Mouse (Mus musculus): Measurements from ENCODE around the gene Syndig1.

Syndig1 gene

DNA sequence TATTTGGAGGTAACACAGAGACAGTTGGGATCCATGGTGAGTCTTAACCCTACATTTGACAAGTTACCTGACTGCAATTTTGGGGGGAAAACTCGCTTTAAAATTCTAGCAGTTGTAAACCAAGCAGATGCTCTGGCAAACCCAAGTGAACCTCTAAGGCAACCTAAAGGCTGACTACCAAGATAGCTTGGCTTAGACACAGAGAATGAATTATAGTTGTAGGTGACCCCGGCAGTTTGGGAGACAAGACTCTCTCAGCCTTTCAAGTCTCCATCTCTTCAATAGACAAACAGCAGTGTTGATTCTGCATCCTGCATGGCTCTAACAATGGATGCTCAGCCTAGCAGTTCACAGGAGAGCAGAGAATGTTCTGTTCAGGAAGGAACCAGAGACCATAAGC lies at the start of gene Syndig1:
Gene Syndig1, plus strand, starts transcription at position 301 of the 400 bp plus-strand sequence.
- DNase-seq, result no peak

- no peak for DNase-seq
Observed at GRCm38 (mm10) chr2:149798613-149799012, 30.4 kb upstream of the Syndig1 start.

GRCm38 (mm10) chr2:149804599-149805140 lies 24.3 kb upstream of the Syndig1 start:
- DNase-seq, result no peak

DNA sequence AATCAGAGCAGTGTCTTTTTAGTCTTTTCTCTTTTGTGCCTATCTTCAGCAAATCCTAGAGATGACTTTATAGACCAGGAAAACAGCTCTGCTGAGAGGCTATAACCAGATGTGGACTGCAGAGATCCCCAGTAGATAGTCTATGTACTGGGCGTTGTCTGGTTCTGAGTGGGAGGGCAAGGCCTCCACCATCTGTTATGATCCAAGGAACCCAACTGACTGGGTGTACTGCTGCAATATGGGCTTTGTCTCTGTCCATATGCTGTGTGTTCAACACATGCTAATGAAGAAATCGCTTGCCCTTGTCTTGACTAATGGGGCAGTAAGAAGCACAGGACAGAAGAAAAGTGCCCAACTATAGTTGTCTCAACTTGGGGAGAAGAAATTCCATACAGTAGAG lies 23.8 kb upstream of the Syndig1 start:
- no peak for DNase-seq

GRCm38 (mm10) chr2:149812899-149813298 lies 16.1 kb upstream of the Syndig1 start:
- peak in 1 of 2 experiments; percentile 23 for DNase-seq

- DNase-seq, result no peak
Observed at GRCm38 (mm10) chr2:149818395-149818794, 10.6 kb upstream of the Syndig1 start.

DNA sequence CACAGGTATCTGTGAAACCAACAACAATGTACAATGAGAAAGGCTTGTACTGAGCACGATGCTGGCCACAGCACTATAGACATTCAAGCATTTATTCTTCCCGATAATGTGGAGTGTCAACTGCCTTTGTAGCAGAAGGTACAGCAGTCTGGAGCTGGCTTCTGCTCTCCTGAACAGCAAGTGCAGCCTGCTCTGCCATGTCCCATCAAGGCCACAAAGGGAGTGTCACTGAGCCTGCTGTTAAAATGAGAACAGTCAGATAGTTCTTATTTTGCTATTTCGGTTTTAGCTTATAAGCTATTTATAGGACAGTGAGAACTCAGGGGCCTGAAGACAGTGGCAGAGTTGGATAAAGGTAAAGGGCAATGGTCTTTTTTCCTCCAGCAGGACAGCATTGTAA lies 9.3 kb upstream of the Syndig1 start:
- DNase-seq, result no peak

DNA sequence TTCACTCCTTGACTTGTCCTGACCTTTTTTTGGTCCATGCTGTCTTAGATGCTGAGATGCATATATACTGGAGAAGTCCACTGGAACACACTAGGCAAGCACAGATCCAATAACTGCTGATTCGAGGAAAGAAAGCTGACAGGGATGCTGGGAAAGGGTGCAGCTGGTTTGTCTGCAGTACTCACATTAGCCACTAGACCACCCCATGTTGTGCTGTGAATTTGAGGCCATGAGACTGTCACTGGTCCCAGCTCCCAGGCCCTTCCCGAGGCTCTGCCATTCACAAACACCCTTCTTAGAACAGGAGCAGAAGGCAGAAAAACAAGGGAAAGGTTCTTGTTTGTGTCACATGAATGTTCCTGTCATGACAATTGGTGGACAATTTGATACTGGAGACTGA lies 8.8 kb upstream of the Syndig1 start:
- DNase-seq, result no peak

DNA sequence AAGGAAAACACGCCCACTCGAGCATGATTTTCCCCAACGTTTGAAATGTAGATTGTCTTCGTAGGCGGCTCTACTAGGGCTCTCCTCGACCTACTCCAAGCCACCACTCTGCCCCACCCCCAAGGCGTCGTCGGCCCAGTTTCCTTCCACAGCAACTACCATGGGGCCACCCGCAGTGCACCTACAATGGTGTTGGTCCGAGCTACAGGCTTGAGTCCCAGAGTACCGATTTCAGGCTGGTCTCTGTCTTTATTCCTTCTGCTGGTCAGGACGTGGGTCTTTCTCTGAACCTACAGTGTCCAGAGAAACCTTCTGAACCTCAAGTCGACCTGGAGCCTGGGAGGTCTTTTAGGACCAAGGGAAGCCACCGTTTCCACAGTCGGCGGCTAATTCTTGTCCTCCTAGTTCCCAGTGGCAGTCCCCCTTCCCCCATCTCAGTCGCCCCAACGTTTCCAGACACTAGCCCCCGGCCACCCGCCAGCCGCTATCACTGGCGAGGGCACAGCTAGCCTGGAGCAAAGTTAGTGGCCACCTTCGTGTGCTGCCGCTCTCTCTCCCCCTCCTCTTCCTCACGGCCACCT lies 1.0 kb downstream of the Syndig1 start:
- DNase-seq, result peak; percentile 56 to 60

DNA sequence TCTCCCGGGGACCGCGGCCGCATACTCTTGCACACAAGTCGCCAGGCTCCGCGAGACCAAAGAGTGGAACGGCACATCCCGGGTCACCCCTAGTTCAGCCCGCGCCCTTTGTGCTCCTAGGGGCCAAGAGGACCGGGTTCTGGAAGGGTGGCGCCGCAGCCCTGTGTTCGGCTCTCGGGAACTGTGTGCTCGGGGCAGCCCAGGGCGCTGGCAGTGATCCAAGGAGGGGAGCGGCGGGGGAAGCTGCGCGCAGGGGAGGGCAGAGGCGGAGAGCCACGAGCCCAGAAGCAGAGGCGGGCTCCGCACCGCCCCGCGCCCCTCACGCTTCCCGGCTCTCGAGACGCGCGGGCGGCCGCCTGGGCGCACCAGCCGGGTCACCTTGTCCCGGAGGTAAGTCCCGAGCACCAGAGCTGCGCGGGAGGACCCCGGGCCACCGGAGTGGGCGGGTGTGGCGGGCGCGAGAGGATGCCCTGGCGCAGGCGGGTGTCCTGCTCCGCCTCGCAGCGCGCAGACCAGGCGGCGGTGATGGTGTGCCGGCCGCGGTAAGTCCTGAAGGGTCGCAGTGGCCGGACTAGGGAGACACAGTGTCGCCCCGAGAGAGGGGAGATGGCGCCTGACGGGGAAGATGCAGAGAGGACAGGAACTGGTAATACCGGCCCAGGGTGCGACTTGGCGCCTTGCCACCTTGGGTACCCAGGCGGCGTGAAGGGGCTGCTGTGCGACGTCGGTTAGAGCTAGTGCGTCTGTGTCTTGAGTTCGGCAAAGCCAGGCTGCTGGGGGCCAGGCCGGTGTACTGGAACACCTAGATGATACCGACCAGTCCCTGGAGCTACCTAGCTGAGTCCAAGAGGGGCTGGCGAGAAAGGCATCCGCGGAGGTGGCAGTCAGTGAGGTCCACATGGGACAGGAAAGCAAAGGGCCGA lies 1.8 kb downstream of the Syndig1 start, which contains the start of gene C530025M09Rik:
Gene C530025M09Rik, minus strand, starts transcription at position 678 of the 923 bp plus-strand sequence.
- peak; percentile 72 to 81 for DNase-seq

DNA sequence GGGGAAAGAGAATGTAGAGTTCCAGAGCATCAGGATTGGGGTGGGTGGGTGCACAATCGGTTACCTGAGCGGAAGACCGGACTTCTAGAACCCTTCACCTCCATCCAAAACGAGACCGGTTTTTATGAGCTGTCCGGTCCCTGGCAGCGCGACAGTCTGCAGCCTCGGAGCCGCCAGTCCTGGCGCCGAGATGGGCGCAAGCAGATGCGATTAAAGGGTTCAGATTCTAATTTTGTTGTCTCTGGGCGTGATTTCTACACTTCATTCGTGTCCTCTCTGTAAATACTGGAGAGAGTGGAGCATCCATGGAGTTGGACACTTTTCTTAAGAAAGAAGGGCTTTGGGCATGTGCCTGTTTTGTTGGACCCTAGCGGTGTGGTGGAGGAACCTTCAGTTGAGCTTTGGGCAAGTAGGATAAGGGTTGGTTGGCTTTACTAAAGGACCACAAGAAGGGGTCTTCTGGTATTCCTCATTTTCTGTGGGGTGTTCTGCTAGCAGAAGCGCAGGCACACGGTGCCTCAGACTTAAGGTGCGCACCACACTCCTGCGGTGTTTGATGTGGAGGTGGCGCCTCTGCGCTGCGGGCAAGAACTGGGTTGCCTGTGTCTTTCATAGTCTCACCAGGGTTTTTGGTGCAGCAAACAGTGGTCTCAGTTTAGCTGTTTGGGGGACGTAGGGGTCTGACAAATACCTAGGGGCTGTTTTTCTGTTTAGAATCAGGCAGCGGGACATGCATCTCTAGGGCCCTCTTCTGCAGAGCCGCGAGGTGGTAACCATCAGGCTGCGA lies 2.6 kb downstream of the Syndig1 start:
- peak; percentile 43 to 69 for DNase-seq

DNA sequence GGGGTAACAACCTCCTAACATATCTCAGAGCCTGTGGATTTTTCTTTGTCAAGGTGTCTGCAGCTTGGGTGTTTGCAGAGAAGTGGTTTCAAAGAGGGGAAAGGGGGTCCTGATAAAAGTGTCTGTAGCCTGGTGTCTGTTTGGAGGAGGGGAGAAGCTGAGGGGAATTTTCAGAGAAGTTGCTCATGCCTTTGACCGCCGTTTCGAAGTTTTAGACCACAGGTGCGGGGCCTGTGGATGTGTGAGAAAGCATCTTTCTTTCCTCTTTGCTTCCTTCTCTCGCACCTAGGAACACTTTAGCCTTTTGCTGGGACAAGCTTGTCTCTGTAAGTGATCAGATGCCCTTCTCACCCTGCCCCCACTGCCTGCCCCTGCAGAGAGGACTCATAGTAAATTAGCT lies 3.3 kb downstream of the Syndig1 start:
- peak; percentile 11 to 26 for DNase-seq

GRCm38 (mm10) chr2:149835091-149835490 lies 6.1 kb downstream of the Syndig1 start:
- no peak for DNase-seq

DNA sequence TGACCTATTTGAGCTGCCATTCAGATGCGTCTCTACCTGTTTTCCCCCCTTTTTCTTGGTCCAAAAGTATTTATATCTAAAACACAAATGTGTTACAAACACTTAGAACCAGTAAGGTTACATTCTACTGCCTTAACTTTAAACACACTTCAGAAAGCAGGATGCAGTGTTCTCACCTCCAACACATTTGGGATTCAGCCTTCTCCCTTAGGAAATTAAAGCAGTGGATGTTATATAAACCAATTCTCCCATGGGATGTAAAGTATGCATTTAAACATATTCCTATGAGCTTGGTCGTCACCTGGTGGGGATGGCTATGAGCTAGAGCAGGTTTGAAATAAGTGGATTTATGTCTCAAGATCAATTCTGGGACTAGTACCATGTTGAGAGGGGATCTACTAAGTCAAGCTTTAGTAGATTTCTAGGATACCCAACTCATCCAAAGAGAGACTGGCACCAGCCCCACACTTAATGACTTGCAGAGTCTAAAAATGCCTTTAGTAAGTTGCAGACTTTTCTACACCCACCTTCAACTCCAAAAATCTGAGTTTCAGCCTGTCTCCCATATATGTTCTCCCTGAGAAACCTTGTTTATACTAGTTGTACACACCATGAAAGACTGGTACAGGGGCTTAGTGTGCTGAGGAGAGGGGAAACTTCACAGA lies 7.6 kb downstream of the Syndig1 start:
- no peak for DNase-seq

DNA sequence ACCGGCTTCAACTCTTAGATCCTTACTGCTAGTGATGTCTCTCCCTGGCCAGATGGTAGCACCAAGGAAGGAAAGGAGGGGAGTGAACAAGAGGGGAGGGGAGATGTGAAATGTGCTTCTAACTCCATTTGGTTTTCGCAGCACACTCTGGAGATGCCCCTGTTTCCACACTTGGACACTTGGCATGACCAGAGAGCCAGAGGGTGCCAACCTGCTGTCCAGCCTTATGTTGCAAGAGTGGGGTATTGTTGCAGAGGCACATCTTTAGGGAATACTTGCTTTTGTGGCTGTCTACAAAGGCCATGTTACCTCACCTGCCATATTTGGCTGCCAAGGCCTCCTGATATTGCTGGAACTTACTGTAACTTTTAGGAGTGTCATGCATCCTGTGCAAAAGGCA lies 10.7 kb downstream of the Syndig1 start:
- DNase-seq, result peak; percentile 67 to 71

DNA sequence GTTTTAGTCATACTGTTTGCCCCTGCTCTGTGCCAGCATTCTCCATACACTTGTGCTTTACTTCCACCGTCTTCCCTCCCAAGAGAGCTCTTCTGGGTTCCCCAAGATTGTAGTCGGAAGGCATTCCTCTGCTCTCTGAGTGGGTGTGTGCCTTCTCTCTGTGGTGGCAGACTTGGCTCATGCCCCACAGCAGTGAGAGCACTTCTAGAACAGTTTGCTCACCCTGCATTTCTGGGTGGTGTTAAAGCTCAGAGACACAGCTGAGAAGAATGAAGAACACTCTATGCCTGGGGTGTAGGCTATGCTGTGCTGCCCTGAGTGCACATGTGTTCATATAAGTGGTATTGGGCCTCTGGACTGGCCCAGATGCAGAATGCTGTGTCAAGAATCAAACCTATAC lies 15.6 kb downstream of the Syndig1 start:
- DNase-seq, result no peak

DNA sequence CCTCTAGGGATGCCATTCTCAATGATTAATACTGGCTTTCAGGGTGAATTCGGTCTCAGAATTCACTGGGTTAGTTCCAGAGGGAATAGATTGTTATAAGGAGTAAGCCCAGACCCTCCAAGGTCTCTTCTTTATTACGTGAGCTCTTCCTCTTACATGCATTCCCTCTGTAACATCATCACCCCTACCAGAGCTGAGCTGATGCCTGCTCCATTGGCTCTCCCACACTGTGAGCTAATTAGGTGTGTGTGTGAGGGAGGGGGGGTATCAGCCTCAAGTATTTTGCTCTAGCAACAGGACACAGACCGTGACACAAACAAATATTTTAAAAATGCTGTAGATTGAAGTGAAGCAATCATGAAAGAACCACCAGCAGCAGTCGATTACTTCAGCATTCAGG lies 19.8 kb downstream of the Syndig1 start:
- DNase-seq, result no peak

- DNase-seq, result no peak
Observed at GRCm38 (mm10) chr2:149861002-149861401, 32.0 kb downstream of the Syndig1 start.

- DNase-seq, result no peak
Observed at GRCm38 (mm10) chr2:149865914-149866435, 37.0 kb downstream of the Syndig1 start.

GRCm38 (mm10) chr2:149870496-149870895 lies 41.5 kb downstream of the Syndig1 start:
- DNase-seq, result no peak

GRCm38 (mm10) chr2:149872496-149872895 lies 43.5 kb downstream of the Syndig1 start:
- DNase-seq, result peak; percentile 25

DNA sequence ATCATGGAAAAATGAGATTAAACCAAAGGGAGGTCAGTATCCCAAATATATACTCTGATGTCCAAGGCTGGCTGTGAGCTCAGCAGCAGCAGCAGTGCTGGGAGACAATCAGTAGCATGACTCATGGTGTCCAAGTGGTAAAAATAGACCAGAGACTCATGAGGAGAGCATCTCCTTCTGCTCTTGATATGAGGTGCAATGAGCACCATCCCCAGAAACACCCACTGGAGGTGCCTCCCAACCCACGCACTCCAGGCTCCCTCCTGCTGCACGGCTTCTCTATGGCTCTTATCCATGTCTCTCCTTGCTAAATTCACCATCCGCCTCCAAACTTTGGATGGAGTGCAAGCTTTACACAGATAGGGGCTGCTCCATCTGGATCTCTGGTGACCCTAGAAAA lies 44.3 kb downstream of the Syndig1 start:
- peak; percentile 66 to 69 for DNase-seq
